Mouse (Mus musculus): ENCODE measurements around the gene Klhl31.

Gene Klhl31

GRCm38 (mm10) chr9:77636450-77636951, at the start of gene Klhl31:
Klhl31 (plus strand) TSS chr9:77636500.
- no peak for DNase-seq

DNA sequence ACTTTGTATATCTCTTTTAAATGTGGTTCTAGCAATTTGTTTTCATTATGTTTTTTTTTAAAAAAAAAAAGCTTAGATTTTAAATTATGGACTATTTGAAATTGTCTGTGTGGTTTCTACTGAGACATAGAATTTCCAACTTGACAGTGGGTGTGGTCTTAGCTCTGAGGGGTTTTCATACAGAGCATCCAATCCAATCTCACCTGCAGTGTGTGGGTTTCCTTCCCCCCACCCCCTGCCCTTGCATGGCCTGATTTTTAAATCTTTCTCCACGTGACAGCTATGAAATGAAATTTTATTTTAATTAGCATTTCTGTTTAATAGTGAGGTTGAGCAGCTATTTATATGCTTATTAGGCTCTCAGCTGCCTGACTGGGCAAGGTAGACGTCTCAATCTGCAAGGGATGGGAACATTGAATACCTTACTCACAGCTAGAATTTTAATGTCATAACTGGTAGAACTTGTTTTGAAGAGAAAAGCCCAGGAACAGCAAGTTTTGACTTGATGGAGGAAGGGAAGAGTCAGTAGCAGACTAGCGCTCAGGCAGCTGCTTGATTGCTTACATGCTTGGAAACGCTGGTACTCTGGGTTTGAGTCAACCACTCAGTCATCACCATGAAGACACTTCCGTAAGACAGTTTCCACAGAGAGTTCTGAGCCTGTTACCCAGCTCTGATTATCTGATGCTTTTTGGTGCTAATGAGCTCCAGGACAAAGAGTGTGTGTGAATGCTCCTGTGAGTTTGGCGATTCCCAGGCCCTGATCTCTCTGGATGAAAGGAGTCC, 49.3 kb upstream of the Klhl31 start:
- no peak for DNase-seq

GRCm38 (mm10) chr9:77587616-77588015, 48.7 kb upstream of the Klhl31 start:
- DNase-seq, result no peak

GRCm38 (mm10) chr9:77589496-77589895, 46.8 kb upstream of the Klhl31 start:
- DNase-seq, result no peak

DNA sequence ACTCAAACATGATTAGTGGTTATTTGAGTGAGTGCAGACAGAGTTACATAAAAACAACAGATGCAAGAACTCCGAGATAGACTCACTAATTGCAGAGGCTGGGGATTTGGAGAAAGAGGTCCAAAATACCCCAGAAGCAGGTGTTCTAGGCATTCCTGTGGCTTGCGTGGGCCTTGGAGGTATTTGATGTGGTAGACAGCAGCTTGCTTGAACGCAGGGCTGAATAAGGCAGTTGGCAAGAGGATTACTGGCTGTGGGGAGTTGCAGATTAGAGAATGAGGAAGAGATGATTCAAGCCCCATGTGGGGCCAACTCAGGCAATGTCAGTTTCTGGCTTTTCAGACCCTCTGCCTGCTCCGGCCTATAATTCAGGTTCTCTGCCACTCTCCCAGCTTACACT, 43.9 kb upstream of the Klhl31 start:
- DNase-seq, result no peak

DNA sequence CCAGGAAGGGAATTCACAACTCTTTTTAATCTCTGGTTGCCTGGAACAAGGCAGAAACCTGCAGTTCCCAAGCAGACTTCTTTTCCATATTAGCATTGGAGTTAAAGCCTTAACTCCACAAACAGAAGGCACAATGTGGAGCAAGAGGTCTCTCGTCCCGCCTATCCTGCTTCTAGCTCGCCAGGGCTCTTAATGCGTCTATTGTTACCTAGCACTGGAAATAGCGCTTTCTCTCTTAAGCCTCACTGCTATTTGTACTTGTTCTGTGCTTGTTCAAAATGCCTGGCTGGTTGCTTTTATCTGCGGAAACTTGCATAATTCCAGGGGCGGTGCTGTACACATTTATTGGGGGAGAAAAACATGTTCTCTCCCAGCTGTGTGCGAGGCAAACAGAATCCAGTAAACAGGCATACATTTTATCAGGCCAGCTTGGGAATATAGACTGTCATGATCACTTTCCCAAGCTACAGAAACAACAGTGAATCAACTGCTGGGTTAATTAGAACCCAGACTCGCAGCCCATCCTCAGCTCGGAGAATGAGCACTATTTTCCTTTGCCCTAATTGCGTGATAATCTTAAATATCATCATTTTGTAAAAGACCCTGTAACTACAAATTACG, 41.2 kb upstream of the Klhl31 start:
- no peak for DNase-seq

GRCm38 (mm10) chr9:77596355-77596754, 39.9 kb upstream of the Klhl31 start:
- DNase-seq, result peak; percentile 75

GRCm38 (mm10) chr9:77598560-77598959, 37.7 kb upstream of the Klhl31 start:
- no peak for DNase-seq

- no peak for DNase-seq
These were observed 33.7 kb upstream of the Klhl31 start for GRCm38 (mm10) chr9:77602302-77603266.

- no peak for DNase-seq
These were observed 32.3 kb upstream of the Klhl31 start for GRCm38 (mm10) chr9:77603965-77604509.

- no peak for DNase-seq
These were observed 29.0 kb upstream of the Klhl31 start for GRCm38 (mm10) chr9:77607295-77607694.

DNA sequence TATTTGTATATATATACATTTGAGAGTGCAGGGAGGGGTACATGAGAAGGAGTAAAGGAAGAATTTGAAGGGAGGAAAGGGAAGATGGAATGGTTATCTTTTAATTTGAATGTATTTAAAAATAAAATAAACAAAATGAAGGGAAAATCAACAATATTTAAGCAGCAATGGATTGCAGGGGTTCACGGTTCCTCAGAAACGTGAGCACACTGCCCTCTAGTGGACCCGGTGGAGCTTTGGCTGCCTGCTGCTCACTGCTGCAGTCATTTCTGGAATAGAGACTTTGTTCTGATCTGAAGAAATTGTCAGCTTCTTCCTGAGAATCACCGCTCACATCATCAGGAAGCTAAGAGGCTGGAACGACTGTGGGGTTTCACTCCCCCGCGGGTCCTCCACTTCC, 28.5 kb upstream of the Klhl31 start:
- DNase-seq, result no peak

DNA sequence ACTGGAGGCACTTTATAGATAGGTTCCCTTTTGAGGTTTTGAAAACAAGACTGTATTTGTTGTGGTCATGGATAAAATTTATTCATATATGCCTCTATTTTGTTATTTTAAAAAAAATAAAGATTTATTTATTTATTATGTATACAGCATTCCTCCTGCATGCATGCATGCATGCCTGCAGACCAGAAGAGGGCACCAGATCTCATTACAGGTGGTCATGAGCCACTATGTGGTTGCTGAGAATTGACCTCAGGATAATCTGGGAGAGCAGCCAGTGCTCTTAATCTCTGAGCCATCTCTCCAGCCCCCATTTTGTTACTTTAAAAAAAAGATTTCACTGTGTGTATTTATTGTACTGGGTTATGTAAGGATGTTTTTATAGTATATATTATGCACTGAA, 25.5 kb upstream of the Klhl31 start:
- DNase-seq, result no peak

GRCm38 (mm10) chr9:77612349-77612748, 24.0 kb upstream of the Klhl31 start:
- DNase-seq, result no peak

GRCm38 (mm10) chr9:77615868-77616267, 20.4 kb upstream of the Klhl31 start:
- no peak for DNase-seq

GRCm38 (mm10) chr9:77616796-77617195, 19.5 kb upstream of the Klhl31 start:
- no peak for DNase-seq

- no peak for DNase-seq
These were observed 18.5 kb upstream of the Klhl31 start for GRCm38 (mm10) chr9:77617751-77618150.

DNA sequence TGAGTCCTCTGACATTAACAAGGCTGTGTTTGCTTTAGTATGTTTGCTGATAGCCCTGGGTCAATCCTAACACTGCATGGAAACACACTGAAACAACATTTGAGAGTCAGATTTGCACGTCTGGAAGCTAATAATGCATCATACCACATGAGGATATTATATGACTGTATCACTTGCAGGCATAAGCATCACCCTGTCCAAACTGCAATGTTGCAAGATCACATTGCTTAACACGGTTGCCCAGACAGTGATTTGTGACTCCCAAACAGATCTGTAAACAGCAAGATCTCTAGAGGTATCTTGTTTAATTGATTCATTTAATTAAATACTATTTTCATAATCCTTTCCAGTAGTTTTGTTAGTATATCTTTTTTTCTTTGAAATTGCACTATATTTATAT, 17.9 kb upstream of the Klhl31 start:
- DNase-seq, result no peak

- DNase-seq, result no peak
These were observed 16.2 kb upstream of the Klhl31 start for GRCm38 (mm10) chr9:77620077-77620476.

DNA sequence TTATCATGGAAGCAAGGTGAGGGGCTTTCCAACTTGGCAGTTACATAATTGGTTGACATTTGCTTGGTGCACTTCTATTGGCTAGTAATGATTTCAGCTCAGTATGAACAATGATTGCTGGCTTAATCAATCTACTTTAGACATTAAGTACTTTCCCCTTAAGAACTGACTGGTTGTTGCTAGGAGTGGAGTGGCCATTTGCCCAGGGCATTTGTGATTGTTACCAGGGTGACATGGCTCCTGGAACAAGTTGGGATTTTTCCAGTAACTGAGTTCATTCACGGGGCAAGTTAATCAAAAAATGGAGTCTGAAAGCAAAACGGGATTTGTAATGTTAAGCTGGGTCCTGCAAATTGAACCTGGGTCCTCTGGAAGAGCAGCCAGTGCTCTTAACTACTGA, 15.8 kb upstream of the Klhl31 start:
- DNase-seq, result peak; percentile 3

DNA sequence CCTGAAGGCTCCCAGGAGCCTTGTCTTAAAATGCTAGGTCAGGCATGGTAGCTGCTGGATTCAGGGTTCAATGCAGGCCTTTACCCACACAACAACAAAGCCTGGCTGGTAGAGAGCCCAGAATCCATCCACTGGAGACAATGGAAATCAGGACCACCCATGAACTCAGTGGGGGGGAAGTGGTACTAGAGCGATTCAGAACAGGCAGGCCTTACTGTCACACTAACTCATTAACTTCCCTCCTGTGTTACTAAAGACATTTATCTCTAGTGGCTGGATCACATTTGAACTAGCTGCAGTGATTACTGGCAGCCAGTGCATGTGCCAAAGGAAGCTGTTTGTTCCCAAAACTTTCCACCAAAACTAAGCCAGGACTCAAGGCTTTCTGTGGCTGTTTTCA, 13.4 kb upstream of the Klhl31 start:
- no peak for DNase-seq

DNA sequence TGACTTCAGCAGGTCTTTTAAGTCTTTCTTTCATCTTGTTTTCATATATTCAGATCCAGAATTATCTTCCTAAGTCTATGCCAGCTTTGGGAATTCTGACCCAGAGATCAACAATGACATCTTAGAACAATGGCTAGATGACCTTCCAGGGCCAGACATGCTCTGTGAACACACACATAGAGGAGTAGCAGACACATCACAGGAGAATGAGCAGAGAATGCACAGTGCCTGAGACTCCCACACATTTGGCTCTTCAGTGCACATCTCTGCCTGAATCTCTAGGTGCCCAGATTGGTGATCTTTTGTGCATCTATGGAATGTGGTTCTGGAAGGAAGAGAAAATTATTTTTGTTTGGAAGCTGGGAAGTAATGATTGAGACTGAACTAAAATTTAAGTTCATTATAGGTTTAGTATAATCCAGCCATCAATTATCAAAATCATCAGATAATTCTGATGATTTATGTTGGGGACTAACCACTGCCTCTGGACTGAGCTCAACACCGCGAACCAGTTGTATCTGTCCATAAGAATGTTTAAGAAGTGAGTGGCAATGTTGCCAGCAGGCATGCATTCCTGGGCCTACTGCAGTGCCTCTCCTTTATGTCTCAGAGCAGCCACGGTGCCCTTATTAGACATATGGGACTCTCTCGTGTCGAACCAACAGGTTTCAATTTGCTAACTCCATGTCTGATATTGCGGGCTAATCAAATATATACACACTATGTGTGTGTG, 12.8 kb upstream of the Klhl31 start:
- no peak for DNase-seq

Measured in cerebellum, adult 9-10 months (tissue).